Mouse (Mus musculus) hindbrain, embryonic 16.5 days (tissue): Measurements from ENCODE around the gene Rcan2. TPM values are rescaled to one million over a fixed set of nuclear protein-coding genes. Genes with fewer than 3 reads are reported as not detected.
A peak's percentile ranks its signal among the peaks of the same experiment; 100 is the strongest.

Experiments used
- ATAC-seq: fragments of 200-750 bp; cut with Nextera tagmentation; 2 replicates; pipeline ENCODE4 v1.8.0; 2017; ENCODE audit warnings: moderate TSS enrichment, moderate library complexity
- H3K27ac ChIP-seq: fragments of 300-500 bp; sonication (generic); 2 replicates; pipeline ENCODE4 v1.5.1; 2014; ENCODE audit warnings: low read depth, mild to moderate bottlenecking, control low read depth, low read length, moderate library complexity
- H3K27me3 ChIP-seq: fragments of 300-500 bp; sonication (generic); replicated peaks from 2 replicates; pipeline ENCODE4 v1.6.1; 2014; ENCODE audit warnings: low read length; ENCODE audit not compliant: control insufficient read depth, insufficient read depth
- H3K36me3 ChIP-seq: fragments of 300-500 bp; sonication (generic); 2 replicates; pipeline ENCODE4 v1.6.1; 2014; ENCODE audit warnings: mild to moderate bottlenecking, low read length, moderate library complexity, mixed read lengths; ENCODE audit not compliant: control insufficient read depth, insufficient read depth
- H3K4me1 ChIP-seq: fragments of 300-500 bp; sonication (generic); 2 replicates; pipeline ENCODE4 v1.6.1; 2014; ENCODE audit warnings: low read depth, low read length; ENCODE audit not compliant: control insufficient read depth, insufficient read depth
- H3K4me2 ChIP-seq: fragments of 300-500 bp; sonication (generic); 2 replicates; pipeline ENCODE4 v1.6.1; 2014; ENCODE audit warnings: mild to moderate bottlenecking, low read length, control low read depth, moderate library complexity
- H3K4me3 ChIP-seq: fragments of 300-500 bp; sonication (generic); 2 replicates; pipeline ENCODE4 v1.5.1; 2014; ENCODE audit warnings: mild to moderate bottlenecking, low read length, control low read depth, moderate library complexity
- H3K9ac ChIP-seq: fragments of 300-500 bp; sonication (generic); 2 replicates; pipeline ENCODE4 v1.6.1; 2014; ENCODE audit warnings: low read depth, mild to moderate bottlenecking, control low read depth, low read length, moderate library complexity
- H3K9me3 ChIP-seq: fragments of 300-500 bp; sonication (generic); 2 replicates; pipeline ENCODE4 v1.6.1; 2014; ENCODE audit warnings: mild to moderate bottlenecking, low read length, moderate library complexity; ENCODE audit not compliant: control insufficient read depth
- WGBS: fragments of 180-500 bp; shearing (Covaris S2); extraction: QIAGEN DNeasy Blood & Tissue Kit; methylation state at CpG from one replicate; pipeline ENCODE4 v1.1.7; 2014; 5-methylcytosine and 5-hydroxymethylcytosine counted together
- polyA plus RNA-seq: library from polyadenylated mRNA; unstranded; fragments of >200 nt; fragmentation: Nextera tagmentation; extraction: Ambion mirVana; gene quantifications from 2 replicates; pipeline ENCODE4 v1.2.1, GENCODE M21; 2015

The Rcan2 gene
- polyA plus RNA-seq, 1 experiment from 2014 or later, result 136 TPM

DNA sequence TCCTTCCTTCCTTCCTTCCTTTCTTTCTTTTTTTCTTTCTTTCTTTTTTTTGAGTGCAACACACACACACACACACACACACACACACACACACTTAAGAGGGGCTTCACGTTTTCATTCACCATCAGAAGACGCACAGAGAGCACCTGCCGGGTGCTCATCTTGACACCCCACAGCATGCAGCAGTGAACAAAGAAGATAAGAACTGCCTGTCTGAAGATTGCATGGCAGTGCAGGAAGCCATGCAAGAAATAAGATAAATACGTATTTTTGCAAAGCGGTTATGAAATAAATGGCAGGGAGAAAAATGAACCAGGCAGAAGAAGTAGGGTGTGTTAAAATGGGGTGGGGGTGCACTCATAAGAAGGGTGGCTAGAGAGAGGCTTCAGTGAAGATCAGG is 116.0 kb downstream of the Rcan2 start:
- H3K36me3 ChIP-seq, result no peaks in the 10 kb centered on the region
- H3K9me3 ChIP-seq, result peaks cover 5% of the 10 kb centered on the region
- ATAC-seq, result no peak
- H3K4me2 ChIP-seq, result no peak overlapping the region
- no peaks in the 10 kb centered on the region for H3K27me3 ChIP-seq
- no peak overlapping the region for H3K9ac ChIP-seq
- no peak overlapping the region for H3K27ac ChIP-seq
- 78% methylated on average over 5 of the region's 5 CpGs for WGBS
- no peaks in the 10 kb centered on the region for H3K4me1 ChIP-seq
- H3K4me3 ChIP-seq, result no peak overlapping the region

DNA sequence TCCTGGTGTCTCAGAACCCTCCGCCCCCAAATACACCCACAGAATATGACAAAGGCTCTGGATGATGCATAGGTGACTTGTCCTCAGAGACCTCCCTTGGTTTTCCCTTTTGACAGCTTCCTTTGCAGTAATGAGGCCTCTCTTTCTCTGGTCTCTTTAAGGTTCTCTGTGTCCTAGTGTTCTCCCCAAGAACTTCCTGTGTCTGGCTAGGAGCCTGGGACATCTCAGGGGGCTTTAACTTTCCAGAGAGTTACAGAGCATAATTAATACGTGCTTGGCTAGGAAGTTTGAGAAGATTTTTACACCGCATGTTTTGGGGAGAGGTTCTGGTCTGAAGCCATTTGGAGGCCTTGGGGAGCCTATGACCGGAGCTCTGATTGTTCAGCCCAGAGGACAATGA is 128.7 kb downstream of the Rcan2 start:
- H3K27me3 ChIP-seq, result no peaks in the 10 kb centered on the region
- no peaks in the 10 kb centered on the region for H3K4me1 ChIP-seq
- no peak for ATAC-seq
- H3K9me3 ChIP-seq, result no peaks in the 10 kb centered on the region
- WGBS, result 94% methylated on average over 4 of the region's 4 CpGs
- H3K4me2 ChIP-seq, result no peak overlapping the region
- no peak overlapping the region for H3K4me3 ChIP-seq
- no peak overlapping the region for H3K9ac ChIP-seq
- H3K36me3 ChIP-seq, result no peaks in the 10 kb centered on the region
- no peak overlapping the region for H3K27ac ChIP-seq

GRCm38 (mm10) chr17:43931731-43932130 is 130.6 kb downstream of the Rcan2 start:
- Histone ChIP-seq H3K36me3 (no peaks in the 10 kb centered on the region), H3K27ac (no peak overlapping the region), H3K4me3 (no peak overlapping the region), H3K4me1 (no peaks in the 10 kb centered on the region), H3K9me3 (no peaks in the 10 kb centered on the region), H3K4me2 (no peak overlapping the region), H3K9ac (no peak overlapping the region), H3K27me3 (no peaks in the 10 kb centered on the region)
- 96% methylated on average over 11 of the region's 11 CpGs for whole genome bisulfite sequencing
- ATAC-seq, result no peak

GRCm38 (mm10) chr17:43934056-43934455 is 132.9 kb downstream of the Rcan2 start:
- ATAC-seq, result 0 out of 2 replicates have a peak, but pooled peaks have one; percentile 48
- H3K4me1 ChIP-seq, result no peaks in the 10 kb centered on the region
- H3K4me3 ChIP-seq, result no peak overlapping the region
- no peak overlapping the region for H3K9ac ChIP-seq
- H3K27me3 ChIP-seq, result no peaks in the 10 kb centered on the region
- WGBS, result 41% methylated on average over 9 of the region's 9 CpGs
- no peaks in the 10 kb centered on the region for H3K36me3 ChIP-seq
- H3K27ac ChIP-seq, result no peak overlapping the region
- H3K4me2 ChIP-seq, result no peak overlapping the region
- no peaks in the 10 kb centered on the region for H3K9me3 ChIP-seq

DNA sequence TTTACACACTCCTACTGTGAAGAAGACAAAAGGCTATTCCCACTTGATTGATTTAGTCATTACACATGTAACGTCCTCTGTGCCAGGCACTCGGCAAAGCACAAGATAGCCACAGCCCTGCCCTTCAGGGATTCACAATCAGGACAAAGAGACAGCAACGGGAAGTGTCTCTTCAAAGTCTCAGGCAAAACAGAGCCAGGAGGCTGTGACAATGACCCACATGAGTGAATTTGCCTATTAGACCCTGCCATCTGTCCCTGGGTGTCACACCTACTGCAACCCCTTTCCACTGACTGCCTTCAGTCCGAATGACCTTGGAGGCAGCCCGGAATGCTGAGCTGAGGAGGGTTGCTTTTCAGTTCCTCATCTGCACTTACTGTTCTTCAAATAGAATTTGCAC is 151.1 kb downstream of the Rcan2 start:
- Histone ChIP-seq H3K27ac (peak overlapping the region; percentile 73), H3K36me3 (no peaks in the 10 kb centered on the region), H3K27me3 (no peaks in the 10 kb centered on the region), H3K9me3 (no peaks in the 10 kb centered on the region), H3K4me2 (peak overlapping the region; percentile 57), H3K4me3 (peak overlapping the region; percentile 51), H3K9ac (peak overlapping the region; percentile 60), H3K4me1 (peaks cover 7% of the 10 kb centered on the region)
- peak; percentile 34 for ATAC-seq
- 14% methylated on average over 5 of the region's 5 CpGs for WGBS

- Histone ChIP-seq H3K4me3 (peak overlapping the region; percentile 51), H3K4me1 (peaks cover 7% of the 10 kb centered on the region), H3K27me3 (no peaks in the 10 kb centered on the region), H3K9me3 (no peaks in the 10 kb centered on the region), H3K36me3 (no peaks in the 10 kb centered on the region), H3K9ac (peak overlapping the region; percentile 60), H3K27ac (peak overlapping the region; percentile 73), H3K4me2 (peak overlapping the region; percentile 57)
- ATAC-seq, result peak; percentile 84
- WGBS, result 7% methylated on average over 16 of the region's 17 CpGs
These were observed 151.7 kb downstream of the Rcan2 start for GRCm38 (mm10) chr17:43952661-43953534.

DNA sequence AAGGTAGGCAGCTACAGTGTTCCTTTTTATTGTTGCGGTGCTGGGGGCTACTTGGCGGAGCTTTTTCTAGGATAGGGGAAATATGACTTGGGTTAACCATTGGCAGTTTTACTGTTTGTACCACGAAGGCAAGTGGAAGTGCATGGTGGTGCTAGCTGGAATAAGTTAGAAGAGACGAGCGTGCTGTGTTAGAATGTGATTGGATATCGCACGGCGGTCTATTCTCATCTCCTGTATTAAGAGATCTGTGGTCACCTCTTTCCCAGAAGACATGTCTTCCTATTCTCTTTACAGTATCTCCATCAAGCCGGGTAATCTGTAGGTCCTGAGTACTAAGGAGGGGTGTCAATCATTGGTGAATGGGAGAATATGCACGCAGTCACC is 152.4 kb downstream of the Rcan2 start:
- Histone ChIP-seq H3K36me3 (no peaks in the 10 kb centered on the region), H3K4me2 (peak overlapping the region; percentile 57), H3K4me3 (peak overlapping the region; percentile 51), H3K9ac (peak overlapping the region; percentile 60), H3K4me1 (peaks cover 7% of the 10 kb centered on the region), H3K27ac (peak overlapping the region; percentile 73), H3K27me3 (no peaks in the 10 kb centered on the region), H3K9me3 (no peaks in the 10 kb centered on the region)
- ATAC-seq, result peak; percentile 62
- 39% methylated on average over 10 of the region's 10 CpGs for WGBS

GRCm38 (mm10) chr17:43959797-43960196 is 158.6 kb downstream of the Rcan2 start:
- Histone ChIP-seq H3K4me1 (no peaks in the 10 kb centered on the region), H3K9me3 (no peaks in the 10 kb centered on the region), H3K27ac (no peak overlapping the region), H3K9ac (no peak overlapping the region), H3K4me3 (no peak overlapping the region), H3K36me3 (no peaks in the 10 kb centered on the region), H3K4me2 (no peak overlapping the region), H3K27me3 (no peaks in the 10 kb centered on the region)
- 83% methylated on average over 3 of the region's 3 CpGs for WGBS
- ATAC-seq, result no peak

DNA sequence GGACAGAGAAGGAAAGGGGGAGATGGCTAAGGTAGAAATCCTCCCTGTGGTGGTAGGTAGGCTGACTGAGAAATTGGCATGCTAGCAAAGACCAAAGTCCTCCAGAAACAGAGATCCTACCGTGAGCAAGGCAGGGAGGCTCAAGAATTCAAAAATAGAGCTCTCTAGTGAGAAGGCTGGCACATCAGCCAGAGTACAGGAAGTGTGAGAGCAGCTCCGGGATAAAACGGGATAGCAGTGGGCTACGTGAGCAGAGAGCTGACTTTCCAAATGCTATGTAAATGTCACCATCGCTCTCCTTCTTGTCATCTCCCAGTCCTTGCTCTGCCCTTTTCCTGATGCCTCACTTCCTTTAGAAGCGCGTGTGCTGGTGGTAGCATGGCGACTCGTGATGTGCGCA is 168.8 kb downstream of the Rcan2 start:
- no peak overlapping the region for H3K27ac ChIP-seq
- no peak overlapping the region for H3K9ac ChIP-seq
- H3K36me3 ChIP-seq, result no peaks in the 10 kb centered on the region
- H3K4me2 ChIP-seq, result no peak overlapping the region
- ATAC-seq, result no peak
- no peaks in the 10 kb centered on the region for H3K4me1 ChIP-seq
- no peak overlapping the region for H3K4me3 ChIP-seq
- no peaks in the 10 kb centered on the region for H3K27me3 ChIP-seq
- no peaks in the 10 kb centered on the region for H3K9me3 ChIP-seq
- 91% methylated on average over 10 of the region's 10 CpGs for WGBS
